Mouse (Mus musculus): ENCODE measurements around the gene Cd72.

GRCm38 (mm10) chr4:43453413-43453812, 1.0 kb downstream of the Cd72 start:
- TF ChIP-seq CTCF (IDR thresholded peaks at IDR 0.05; ENCODE audit: borderline replicate concordance, insufficient read depth, low read depth, low read length), result no peak
- TF ChIP-seq POLR2A (IDR thresholded peaks at IDR 0.05; ENCODE audit: borderline replicate concordance, insufficient read depth, low read length), result no peak

Data from cerebellum, adult 2 months (tissue).